ENCODE assay signal across 23 mouse cellular contexts in genomic region chr8:30441821-30442220, GRCm38 (mm10).
A peak's percentile ranks its signal among the peaks of the same experiment; 100 is the strongest.
DNase-seq lines count a peak whose midpoint lies in the region; ATAC-seq lines count a peak whose summit lies in the region.
"Had no signal": no experiment of that assay in that cellular context is flagged by ENCODE, and none has a peak within 500 bp of the region (broad histone marks: within the 10 kb centered on the region; RNA-seq: fewer than 3 reads in every experiment).

No protein-coding gene starts in this region.

- no peak overlapping the region for H3K9ac ChIP-seq in forebrain, embryonic 14.5 days (ENCODE audit: low read length)
- H3K9ac ChIP-seq in forebrain, embryonic 15.5 days (replicated peaks), result no peak overlapping the region
- H3K9ac ChIP-seq: embryonic facial prominence, embryonic 12.5 days; embryonic facial prominence, embryonic 15.5 days; heart, embryonic 12.5 days; heart, embryonic 15.5 days; hindbrain, embryonic 14.5 days had no signal

- intact Hi-C loops in left cerebral cortex, postnatal 4 days (cut with DNase I), result no loop called here

- H3K36me3 ChIP-seq in forebrain, embryonic 14.5 days (ENCODE audit: control insufficient read depth, insufficient read depth, low read length), result no peaks in the 10 kb centered on the region
- H3K36me3 ChIP-seq in forebrain, embryonic 15.5 days, result no peaks in the 10 kb centered on the region
- H3K36me3 ChIP-seq: embryonic facial prominence, embryonic 12.5 days; embryonic facial prominence, embryonic 15.5 days; heart, embryonic 12.5 days; heart, embryonic 15.5 days had no signal

- WGBS in forebrain, embryonic 14.5 days, result 81% methylated on average over 1 of the region's 1 CpGs
- WGBS in forebrain, embryonic 15.5 days, result 66% methylated on average over 1 of the region's 1 CpGs

- no peak for ATAC-seq in cerebellum, adult (ENCODE audit: insufficient number of reproducible peaks, low FRiP score, low TSS enrichment)
- no peak for ATAC-seq in forebrain, embryonic 14.5 days
- no peak for ATAC-seq in forebrain, embryonic 15.5 days (replicated peaks)
- ATAC-seq: activated CD4-positive, CD25-positive, alpha-beta regulatory T cell, adult 4 months; CD4-positive, CD25-positive, alpha-beta regulatory T cell, adult 4 months; intestine, postnatal 0 days had no signal

- DNase-seq in cerebellum, postnatal 10 days, result peak; percentile 86 to 88
- DNase-seq in forebrain, embryonic 14.5 days (ENCODE audit: low spot score), result peak; percentile 4
- DNase-seq in left cerebral cortex, postnatal 4 days, result peak; percentile 31
- DNase-seq in left cerebral cortex, adult 9 months (ENCODE audit: low spot score in 2 of 2), result no peak
- peak; percentile 19 for DNase-seq in brain, adult 2 months (ENCODE audit: low read depth, low spot score)
- DNase-seq in kidney, postnatal 25 days, result no peak
- DNase-seq: adrenal gland, adult 8-10 months; adrenal gland, postnatal 25 days; gastrocnemius, postnatal 25 days; heart, adult 18-20 months; heart, postnatal 10 days; heart, postnatal 36 days; kidney, adult 2 months had no signal

- no peak overlapping the region for H3K4me3 ChIP-seq in forebrain, embryonic 14.5 days (ENCODE audit: low read depth, low read length)
- H3K4me3 ChIP-seq in forebrain, embryonic 15.5 days, result no peak overlapping the region
- H3K4me3 ChIP-seq: embryonic facial prominence, embryonic 12.5 days; embryonic facial prominence, embryonic 15.5 days; heart, embryonic 12.5 days; heart, embryonic 15.5 days had no signal

- no peaks in the 10 kb centered on the region for H3K27me3 ChIP-seq in forebrain, embryonic 14.5 days (replicated peaks; ENCODE audit: control insufficient read depth, insufficient read depth, low read length)
- no peaks in the 10 kb centered on the region for H3K27me3 ChIP-seq in forebrain, embryonic 15.5 days
- H3K27me3 ChIP-seq: embryonic facial prominence, embryonic 12.5 days; embryonic facial prominence, embryonic 15.5 days; heart, embryonic 12.5 days; heart, embryonic 15.5 days had no signal

- no peak overlapping the region for H3K27ac ChIP-seq in forebrain, embryonic 14.5 days (ENCODE audit: low read depth, low read length)
- H3K27ac ChIP-seq in forebrain, embryonic 15.5 days (replicated peaks), result no peak overlapping the region
- H3K27ac ChIP-seq: embryonic facial prominence, embryonic 12.5 days; embryonic facial prominence, embryonic 15.5 days; heart, embryonic 15.5 days; hindbrain, embryonic 14.5 days had no signal

- no peaks in the 10 kb centered on the region for H3K4me1 ChIP-seq in forebrain, embryonic 14.5 days (ENCODE audit: control insufficient read depth, insufficient read depth, low read length)
- no peaks in the 10 kb centered on the region for H3K4me1 ChIP-seq in forebrain, embryonic 15.5 days
- H3K4me1 ChIP-seq: embryonic facial prominence, embryonic 12.5 days; embryonic facial prominence, embryonic 15.5 days; heart, embryonic 15.5 days had no signal

- no peaks in the 10 kb centered on the region for H3K9me3 ChIP-seq in forebrain, embryonic 14.5 days (replicated peaks; ENCODE audit: control insufficient read depth, low read length)
- no peaks in the 10 kb centered on the region for H3K9me3 ChIP-seq in forebrain, embryonic 15.5 days
- H3K9me3 ChIP-seq: embryonic facial prominence, embryonic 12.5 days; embryonic facial prominence, embryonic 15.5 days; heart, embryonic 12.5 days; heart, embryonic 15.5 days had no signal

- H3K4me2 ChIP-seq in forebrain, embryonic 14.5 days (ENCODE audit: low read length), result no peak overlapping the region
- H3K4me2 ChIP-seq in forebrain, embryonic 15.5 days (replicated peaks), result no peak overlapping the region
- H3K4me2 ChIP-seq: embryonic facial prominence, embryonic 12.5 days; embryonic facial prominence, embryonic 15.5 days; heart, embryonic 12.5 days; heart, embryonic 15.5 days; hindbrain, embryonic 14.5 days had no signal

Comparison
In these comparisons a context has a peak if more than half of its experiments do, and no peak if none do; other contexts are left out.
1. DNase-seq: peak in cerebellum, postnatal 10 days (2 of 2), forebrain, embryonic 14.5 days (single experiment), left cerebral cortex, postnatal 4 days (single experiment) and brain, adult 2 months (single experiment); none in left cerebral cortex, adult 9 months (0 of 2) and kidney, postnatal 25 days (0 of 2).